Comparison of ENCODE assay signal across 12 mouse cellular contexts in genomic region chr4:156067256-156067949, GRCm38 (mm10). TPM values are rescaled to one million over a fixed set of nuclear protein-coding genes. Genes with fewer than 3 reads are reported as not detected.
DNase-seq lines count a peak whose midpoint lies in the region; ATAC-seq lines count a peak whose summit lies in the region.
"Had no signal": no experiment of that assay in that cellular context is flagged by ENCODE, and none has a peak within 500 bp of the region (broad histone marks: within the 10 kb centered on the region; RNA-seq: fewer than 3 reads in every experiment).

No protein-coding gene starts in this region.

- ATAC-seq in megakaryocyte-erythroid progenitor cell, adult 5-6 weeks (replicated peaks; ENCODE audit: low FRiP score, low TSS enrichment, poor library complexity, severe bottlenecking): 0 out of 2 replicates have a peak, but pooled peaks have one; percentile 34
- ATAC-seq: liver, postnatal 0 days; midbrain, embryonic 15.5 days had no signal

- peak; percentile 52 for DNase-seq in 416B (ENCODE audit: low read depth)
- peak; percentile 44 for DNase-seq in CD4-positive helper T cell, adult 2 months (ENCODE audit: low read depth, low spot score)
- DNase-seq in ZHBTc4 (ENCODE audit: low read depth, low spot score): peak; percentile 73
- DNase-seq in adrenal gland, postnatal 25 days: no peak
- no peak for DNase-seq in adrenal gland, adult 8-10 months
- DNase-seq in hindbrain, embryonic 10.5 days (ENCODE audit: low spot score): no peak
- DNase-seq: kidney, adult 11 months; liver, postnatal 0 days had no signal

- no peaks in the 10 kb centered on the region for H3K27me3 ChIP-seq in hindbrain, embryonic 10.5 days (ENCODE audit: insufficient read depth, poor library complexity, severe bottlenecking)
- H3K27me3 ChIP-seq: midbrain, embryonic 15.5 days had no signal

- no peak overlapping the region for H3K27ac ChIP-seq in hindbrain, embryonic 10.5 days
- H3K27ac ChIP-seq: layer of hippocampus, adult 2 months; limb, embryonic 10.5 days; midbrain, embryonic 15.5 days had no signal

- 70% methylated on average over 5 of the region's 5 CpGs for WGBS in hindbrain, embryonic 10.5 days

- H3K36me3 ChIP-seq in hindbrain, embryonic 10.5 days: no peaks in the 10 kb centered on the region
- H3K36me3 ChIP-seq: limb, embryonic 10.5 days; midbrain, embryonic 15.5 days had no signal

- H3K9me3 ChIP-seq in hindbrain, embryonic 10.5 days: no peaks in the 10 kb centered on the region
- H3K9me3 ChIP-seq: limb, embryonic 10.5 days; midbrain, embryonic 15.5 days had no signal

- H3K4me3 ChIP-seq in hindbrain, embryonic 10.5 days: no peak overlapping the region
- H3K4me3 ChIP-seq: layer of hippocampus, adult 2 months; limb, embryonic 10.5 days; midbrain, embryonic 15.5 days had no signal

- peaks cover 28% of the 10 kb centered on the region for H3K4me1 ChIP-seq in hindbrain, embryonic 10.5 days (replicated peaks)

RNA-seq across cellular contexts. Expression of gene Ttll10, which starts 8.2 kb away (rescaled TPM):
- total RNA-seq in megakaryocyte-erythroid progenitor cell, adult 5-6 weeks (2014; fragmentation: Nextera tagmentation): not detected in 2 replicates
- not detected in 2 replicates for total RNA-seq in megakaryocyte-erythroid progenitor cell, adult 5-6 weeks (2017)
- 0.61 TPM in 1 of 2 replicates, not detected in the other for total RNA-seq in adrenal gland, postnatal 25 days (2021)
- total RNA-seq in adrenal gland, adult 8-10 months (2022): 1 to 10 TPM in 1 of 4 experiments, under 1 TPM in 2, not detected in 1; 0.38 to 1.2 (median 0.86) TPM
- 0.27 and 0.30 TPM in 2 replicates for polyA plus RNA-seq in hindbrain, embryonic 10.5 days (2016; fragmentation: Nextera tagmentation; extraction: Ambion mirVana)
- polyA plus RNA-seq: midbrain, embryonic 15.5 days had no signal

RNA-seq across cellular contexts. Expression of gene Tnfrsf18, which starts 41.4 kb away (rescaled TPM):
- total RNA-seq in megakaryocyte-erythroid progenitor cell, adult 5-6 weeks (2014; fragmentation: Nextera tagmentation): 3.7 and 7.5 TPM in 2 replicates
- 2.6 and 7.0 TPM in 2 replicates for total RNA-seq in megakaryocyte-erythroid progenitor cell, adult 5-6 weeks (2017)
- total RNA-seq in adrenal gland, postnatal 25 days (2021): not detected in 2 replicates
- total RNA-seq in adrenal gland, adult 8-10 months (2022): 1 to 10 TPM in 1 of 4 experiments, under 1 TPM in 1, not detected in 2; 0.42 to 1.2 TPM
- 1.3 and 1.4 TPM in 2 replicates for polyA plus RNA-seq in hindbrain, embryonic 10.5 days (2016; fragmentation: Nextera tagmentation; extraction: Ambion mirVana)
- total RNA-seq: layer of hippocampus, adult 2 months had no signal

RNA-seq across cellular contexts. Expression of gene 9430015G10Rik, which starts 42.4 kb away (rescaled TPM):
- total RNA-seq in megakaryocyte-erythroid progenitor cell, adult 5-6 weeks (2014; fragmentation: Nextera tagmentation): 42.9 and 43.3 TPM in 2 replicates
- 33.9 and 38.2 TPM in 2 replicates for total RNA-seq in megakaryocyte-erythroid progenitor cell, adult 5-6 weeks (2017)
- 13.5 and 16.7 TPM in 2 replicates for total RNA-seq in adrenal gland, postnatal 25 days (2021)
- 10 to 100 TPM; 10.7 to 22.9 (median 14.1) TPM for total RNA-seq in adrenal gland, adult 8-10 months (2022)
- 62.3 and 72.7 TPM in 2 replicates for polyA plus RNA-seq in hindbrain, embryonic 10.5 days (2016; fragmentation: Nextera tagmentation; extraction: Ambion mirVana)

RNA-seq across cellular contexts. Expression of gene Tnfrsf4, which starts 53.8 kb away (rescaled TPM):
- 2.5 and 6.9 TPM in 2 replicates for total RNA-seq in megakaryocyte-erythroid progenitor cell, adult 5-6 weeks (2014; fragmentation: Nextera tagmentation)
- 1.8 and 5.6 TPM in 2 replicates for total RNA-seq in megakaryocyte-erythroid progenitor cell, adult 5-6 weeks (2017)
- total RNA-seq in adrenal gland, postnatal 25 days (2021): 1.5 TPM in 1 of 2 replicates, not detected in the other
- 1 to 10 TPM; 1.0 to 3.0 (median 2.0) TPM for total RNA-seq in adrenal gland, adult 8-10 months (2022)
- 0.30 and 1.3 TPM in 2 replicates for polyA plus RNA-seq in hindbrain, embryonic 10.5 days (2016; fragmentation: Nextera tagmentation; extraction: Ambion mirVana)

Comparison
In these comparisons a context has a peak if more than half of its experiments do, and no peak if none do; other contexts are left out.
1. DNase-seq: peak in 416B (single experiment), CD4-positive helper T cell, adult 2 months (single experiment) and ZHBTc4 (single experiment); none in adrenal gland, postnatal 25 days (single experiment), adrenal gland, adult 8-10 months (single experiment) and hindbrain, embryonic 10.5 days (single experiment).